Mouse (Mus musculus) E14TG2a.4 (cell line): ENCODE data around the gene Rrp9.

Experiments
- H3K27me3 ChIP-seq: 2 replicates; pipeline ENCODE4 v1.6.1; 2014; ENCODE audit warnings: low read length, control low read depth; ENCODE audit not compliant: insufficient read depth
- H3K36me3 ChIP-seq: 2 replicates; pipeline ENCODE4 v1.6.1; 2014; ENCODE audit warnings: low read length, control low read depth; ENCODE audit not compliant: insufficient read depth
- H3K4me1 ChIP-seq: replicated peaks from 2 replicates; pipeline ENCODE4 v1.6.1; 2014; ENCODE audit warnings: low read depth, low read length, control low read depth
- H3K4me3 ChIP-seq: replicated peaks from 2 replicates; pipeline ENCODE4 v1.5.1; 2014; ENCODE audit warnings: mild to moderate bottlenecking, low read length
- H3K9me3 ChIP-seq: 2 replicates; pipeline ENCODE4 v1.6.1; 2014; ENCODE audit warnings: low read length, control low read depth
- CTCF ChIP-seq: conservative IDR thresholded peaks from 2 replicates; pipeline ENCODE4 v1.5.1; 2014; ENCODE audit warnings: low read length
- NANOG ChIP-seq: IDR thresholded peaks from 2 replicates; pipeline ENCODE4 v1.6.1; 2014; ENCODE audit warnings: borderline replicate concordance, low read length, mixed read lengths
- POU5F1 ChIP-seq: IDR thresholded peaks from 2 replicates; pipeline ENCODE4 v1.6.1; 2014; ENCODE audit warnings: low read length, borderline replicate concordance

The Rrp9 gene

GRCm38 (mm10) chr9:106475663-106476001 is at the start of gene Rrp9:
Rrp9 (plus strand) TSS chr9:106475963.
- TF ChIP-seq POU5F1 (no peak), NANOG (no peak), CTCF (no peak)
- Histone ChIP-seq H3K9me3 (no peaks in the 10 kb centered on the region), H3K36me3 (peaks cover 21% of the 10 kb centered on the region), H3K4me1 (peaks cover 87% of the 10 kb centered on the region), H3K4me3 (peak within 1 kb of the TSS; percentile 52), H3K27me3 (no peaks in the 10 kb centered on the region)

GRCm38 (mm10) chr9:106428719-106429220 is 47.0 kb upstream of the Rrp9 start:
- no peak for TF ChIP-seq CTCF
- no peak for TF ChIP-seq POU5F1
- TF ChIP-seq NANOG: no peak
- H3K4me1 ChIP-seq: peaks cover 39% of the 10 kb centered on the region
- no peaks in the 10 kb centered on the region for H3K27me3 ChIP-seq
- peaks cover 37% of the 10 kb centered on the region for H3K36me3 ChIP-seq
- peak overlapping the region; percentile 96 for H3K4me3 ChIP-seq
- H3K9me3 ChIP-seq: no peaks in the 10 kb centered on the region

- Histone ChIP-seq H3K36me3 (peaks cover 44% of the 10 kb centered on the region), H3K4me1 (peaks cover 40% of the 10 kb centered on the region), H3K27me3 (no peaks in the 10 kb centered on the region), H3K9me3 (no peaks in the 10 kb centered on the region), H3K4me3 (peak within 1 kb of the TSS; percentile 96)
- TF ChIP-seq NANOG: no peak
- no peak for TF ChIP-seq POU5F1
- no peak for TF ChIP-seq CTCF
Observed at GRCm38 (mm10) chr9:106429221-106430014, 46.3 kb upstream of the Rrp9 start, which contains the start of gene Rpl29. Rpl29 (plus strand) TSS chr9:106429454.

GRCm38 (mm10) chr9:106430015-106430264 is 45.8 kb upstream of the Rrp9 start:
- peaks cover 49% of the 10 kb centered on the region for H3K36me3 ChIP-seq
- TF ChIP-seq POU5F1: no peak
- TF ChIP-seq CTCF: no peak
- TF ChIP-seq NANOG: no peak
- H3K4me1 ChIP-seq: peaks cover 40% of the 10 kb centered on the region
- no peaks in the 10 kb centered on the region for H3K9me3 ChIP-seq
- H3K4me3 ChIP-seq: peak overlapping the region; percentile 96
- H3K27me3 ChIP-seq: no peaks in the 10 kb centered on the region

DNA sequence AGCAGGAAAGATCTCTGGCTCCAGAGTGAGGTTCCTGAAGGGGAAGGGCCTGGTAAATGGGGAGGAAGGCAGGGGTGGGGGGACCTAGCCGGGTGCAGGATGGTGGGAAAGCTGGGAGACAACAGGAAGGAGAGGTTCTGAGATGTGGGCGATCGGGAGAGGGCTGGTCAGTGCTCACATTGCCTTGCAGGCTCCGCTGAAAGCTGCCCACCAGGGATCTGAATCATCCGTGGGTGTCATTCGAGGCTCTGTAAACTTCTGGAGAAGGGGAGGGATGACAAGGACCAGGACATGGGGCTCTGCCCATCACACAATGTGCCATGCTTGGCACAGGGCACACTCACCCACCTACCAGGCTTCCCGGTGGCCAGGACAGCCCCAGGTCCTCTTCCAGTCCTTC is 42.4 kb upstream of the Rrp9 start:
- Histone ChIP-seq H3K27me3 (no peaks in the 10 kb centered on the region), H3K9me3 (no peaks in the 10 kb centered on the region), H3K36me3 (peaks cover 66% of the 10 kb centered on the region), H3K4me3 (no peak overlapping the region), H3K4me1 (peaks cover 65% of the 10 kb centered on the region)
- TF ChIP-seq CTCF (no peak), NANOG (no peak), POU5F1 (no peak)

DNA sequence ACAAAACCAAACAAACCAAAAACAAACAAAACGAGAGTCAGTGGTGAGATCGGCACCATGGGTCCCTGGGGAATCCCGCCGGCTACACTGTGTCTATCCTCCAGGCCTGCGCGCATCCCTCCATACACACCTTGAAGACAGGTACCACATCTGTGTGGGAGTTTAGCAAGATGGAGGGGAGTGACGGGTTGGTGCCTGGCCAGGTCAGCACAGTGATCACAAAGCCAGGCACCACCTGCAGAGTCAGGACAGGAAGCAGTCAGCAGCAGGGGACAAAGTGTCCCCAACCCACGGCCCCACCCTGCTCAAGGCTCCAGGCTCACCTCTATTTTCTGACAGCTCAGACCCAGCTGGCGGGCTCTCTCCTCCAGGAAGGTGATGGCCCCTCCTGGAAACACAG is 39.2 kb upstream of the Rrp9 start:
- Histone ChIP-seq H3K27me3 (peaks cover 6% of the 10 kb centered on the region), H3K4me3 (peak overlapping the region; percentile 80; the same call in 1 of the 2 replicates), H3K36me3 (peaks cover 60% of the 10 kb centered on the region), H3K4me1 (peaks cover 65% of the 10 kb centered on the region), H3K9me3 (no peaks in the 10 kb centered on the region)
- TF ChIP-seq POU5F1 (no peak), CTCF (no peak), NANOG (no peak)

DNA sequence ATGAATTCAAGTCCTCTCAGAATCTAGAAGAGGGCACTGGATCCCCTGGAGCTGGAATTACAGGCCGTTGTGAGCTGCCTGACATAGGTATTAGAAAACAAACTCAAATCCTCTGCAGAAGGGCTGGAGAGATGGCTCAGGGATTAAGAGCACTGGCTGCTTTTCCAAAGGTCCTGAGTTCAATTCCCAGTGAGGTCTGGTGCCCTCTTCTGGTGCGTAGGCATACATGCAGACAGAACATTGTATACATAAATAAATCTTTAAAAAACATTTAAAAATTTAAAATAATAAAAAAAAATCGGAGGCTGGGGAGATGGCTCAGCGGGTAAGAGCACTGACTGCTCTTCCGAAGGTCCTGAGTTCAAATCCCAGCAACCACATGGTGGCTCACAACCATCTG is 33.1 kb upstream of the Rrp9 start:
- no peak overlapping the region for H3K4me3 ChIP-seq
- peaks cover 6% of the 10 kb centered on the region for H3K27me3 ChIP-seq
- TF ChIP-seq NANOG (no peak), CTCF (no peak), POU5F1 (no peak)
- H3K36me3 ChIP-seq: peaks cover 31% of the 10 kb centered on the region
- H3K9me3 ChIP-seq: no peaks in the 10 kb centered on the region
- H3K4me1 ChIP-seq: peaks cover 31% of the 10 kb centered on the region

DNA sequence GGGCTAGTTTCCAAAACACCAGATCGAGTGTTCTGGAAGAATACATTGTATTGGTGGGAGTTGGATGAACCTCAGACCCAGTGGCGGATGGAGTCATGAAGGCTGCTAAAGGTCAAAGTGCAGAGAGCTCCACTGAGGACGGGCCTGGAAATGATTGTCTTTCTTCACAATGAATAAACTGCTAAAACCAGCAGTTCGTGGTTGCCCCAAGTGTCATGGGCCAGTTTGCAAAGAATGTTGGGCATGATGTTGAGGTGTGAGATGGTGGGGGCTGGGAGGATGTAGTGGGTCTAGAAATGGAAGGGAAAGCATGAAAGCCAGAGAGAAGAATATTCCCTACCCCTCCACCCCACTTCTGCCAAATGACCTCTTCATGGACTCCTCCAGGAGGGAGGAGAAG is 30.9 kb upstream of the Rrp9 start:
- peaks cover 29% of the 10 kb centered on the region for H3K36me3 ChIP-seq
- H3K27me3 ChIP-seq: peaks cover 6% of the 10 kb centered on the region; the same call in 1 of the 2 replicates
- TF ChIP-seq CTCF (no peak), POU5F1 (no peak), NANOG (no peak)
- H3K4me1 ChIP-seq: peaks cover 39% of the 10 kb centered on the region
- H3K4me3 ChIP-seq: no peak overlapping the region
- H3K9me3 ChIP-seq: no peaks in the 10 kb centered on the region

GRCm38 (mm10) chr9:106447348-106447747 is 28.4 kb upstream of the Rrp9 start, which contains the start of the genes Abhd14b and Abhd14a:
Abhd14b (plus strand) TSS chr9:106447459.
Abhd14a (minus strand) TSS chr9:106447678.
- H3K4me3 ChIP-seq: peak within 1 kb of the TSS; percentile 85
- TF ChIP-seq CTCF (0 out of 2 replicates have a peak, but pooled peaks have one; percentile 5), POU5F1 (no peak)
- peaks cover 23% of the 10 kb centered on the region for H3K36me3 ChIP-seq
- H3K4me1 ChIP-seq: peaks cover 63% of the 10 kb centered on the region
- H3K27me3 ChIP-seq: peaks cover 7% of the 10 kb centered on the region; the same call in 1 of the 2 replicates
- no peaks in the 10 kb centered on the region for H3K9me3 ChIP-seq
